ENCODE assay signal across 8 mouse cellular contexts in genomic region chr12:69582216-69582612, GRCm38 (mm10). TPM values are rescaled to one million over a fixed set of nuclear protein-coding genes. Genes with fewer than 3 reads are reported as not detected.
A peak's percentile ranks its signal among the peaks of the same experiment; 100 is the strongest.
DNase-seq lines count a peak whose midpoint lies in the region; ATAC-seq and TF ChIP-seq lines count a peak whose summit lies in the region.

No protein-coding gene starts in this region.

- WGBS in heart, adult 2 months: 26% methylated on average over 9 of the region's 9 CpGs
- 30% methylated on average over 9 of the region's 9 CpGs for WGBS in forebrain, embryonic 14.5 days
- 13% methylated on average over 9 of the region's 9 CpGs for WGBS in liver, embryonic 15.5 days (ENCODE audit: insufficient replicate concordance)

- no peak for DNase-seq in heart, adult 2 months
- DNase-seq in heart, adult 18-20 months: no peak
- no peak for DNase-seq in forebrain, embryonic 14.5 days (ENCODE audit: low spot score)
- no peak for DNase-seq in cerebellum, postnatal 25 days
- DNase-seq in cerebellum, adult 9-11 months: no peak
- no peak for DNase-seq in gastrocnemius, postnatal 10 days

- TF ChIP-seq CTCF in heart, adult 2 months (IDR thresholded peaks at IDR 0.05): no peak

- peak; percentile 2 for ATAC-seq in CD4-positive, CD25-positive, alpha-beta regulatory T cell, adult 4 months
- no peak for ATAC-seq in forebrain, embryonic 14.5 days
- no peak for ATAC-seq in liver, embryonic 15.5 days (ENCODE audit: insufficient read depth)

- no peak for TF ChIP-seq EP300 in heart, adult 2 months (IDR thresholded peaks at IDR 0.05; ENCODE audit: insufficient read depth, low read depth, low read length)

- intact Hi-C loops in heart, adult 2 months (cut with DNase I): loop anchor here (5.0 kb wide), 2 partner anchors 100 to 115 kb away; partner anchors contain the start of gene Sos2

- H3K36me3 ChIP-seq in heart, adult 2 months (ENCODE audit: control insufficient read depth, insufficient read depth, low read length): peaks cover 3% of the 10 kb centered on the region; the same call in 1 of the 2 replicates
- peaks cover 52% of the 10 kb centered on the region for H3K36me3 ChIP-seq in forebrain, embryonic 14.5 days (ENCODE audit: control insufficient read depth, insufficient read depth, low read length)
- H3K36me3 ChIP-seq in liver, embryonic 15.5 days (replicated peaks): peaks cover 43% of the 10 kb centered on the region

- TF ChIP-seq POLR2A in heart, adult 2 months (IDR thresholded peaks at IDR 0.05; ENCODE audit: insufficient read depth, low read depth, low read length): no peak

- H3K4me3 ChIP-seq in heart, adult 2 months: peak overlapping the region; percentile 81
- H3K4me3 ChIP-seq in forebrain, embryonic 14.5 days (ENCODE audit: low read depth, low read length): peak overlapping the region; percentile 79
- H3K4me3 ChIP-seq in liver, embryonic 15.5 days (replicated peaks): peak overlapping the region; percentile 77

- H3K79me2 ChIP-seq in heart, adult 2 months (replicated peaks; ENCODE audit: control insufficient read depth, insufficient read depth, low read length): no peaks in the 10 kb centered on the region

- no peaks in the 10 kb centered on the region for H3K9me3 ChIP-seq in forebrain, embryonic 14.5 days (replicated peaks; ENCODE audit: control insufficient read depth, low read length)
- H3K9me3 ChIP-seq in liver, embryonic 15.5 days (replicated peaks): no peaks in the 10 kb centered on the region

- H3K27ac ChIP-seq in heart, adult 2 months: peak overlapping the region; percentile 64
- peak overlapping the region; percentile 74 for H3K27ac ChIP-seq in forebrain, embryonic 14.5 days (ENCODE audit: low read depth, low read length)
- H3K27ac ChIP-seq in liver, embryonic 15.5 days (replicated peaks): peak overlapping the region; percentile 79; the same call in 1 of the 2 replicates

- H3K4me2 ChIP-seq in forebrain, embryonic 14.5 days (ENCODE audit: low read length): peak overlapping the region; percentile 68
- H3K4me2 ChIP-seq in liver, embryonic 15.5 days: peak overlapping the region; percentile 94

- H3K4me1 ChIP-seq in heart, adult 2 months (ENCODE audit: control insufficient read depth, insufficient read depth, low read length): peaks cover 2% of the 10 kb centered on the region
- peaks cover 7% of the 10 kb centered on the region; the same call in 1 of the 2 replicates for H3K4me1 ChIP-seq in forebrain, embryonic 14.5 days (ENCODE audit: control insufficient read depth, insufficient read depth, low read length)
- peaks cover 35% of the 10 kb centered on the region for H3K4me1 ChIP-seq in liver, embryonic 15.5 days (replicated peaks)

- H3K27me3 ChIP-seq in heart, adult 2 months (ENCODE audit: control insufficient read depth, insufficient read depth, low read length): no peaks in the 10 kb centered on the region
- no peaks in the 10 kb centered on the region for H3K27me3 ChIP-seq in forebrain, embryonic 14.5 days (replicated peaks; ENCODE audit: control insufficient read depth, insufficient read depth, low read length)
- H3K27me3 ChIP-seq in liver, embryonic 15.5 days: no peaks in the 10 kb centered on the region

- H3K9ac ChIP-seq in heart, adult 2 months (ENCODE audit: low read depth, low read length): peak overlapping the region; percentile 87; the same call in 1 of the 2 replicates
- H3K9ac ChIP-seq in forebrain, embryonic 14.5 days (ENCODE audit: low read length): peak overlapping the region; percentile 91
- peak overlapping the region; percentile 81 for H3K9ac ChIP-seq in liver, embryonic 15.5 days

RNA-seq across cellular contexts. Expression of gene Vcpkmt, which starts 0.6 kb away (rescaled TPM):
- 1 to 10 TPM; 3.5 TPM for total RNA-seq in heart, adult 2 months (2021)
- 2.0 TPM in 2 replicates for polyA plus RNA-seq in heart, adult 2 months (2012; rRNA removed)
- total RNA-seq in heart, adult 18-20 months (2021): 1 to 10 TPM; 4.2 to 4.8 TPM
- polyA plus RNA-seq in CD4-positive, CD25-positive, alpha-beta regulatory T cell, adult 4 months (2017; shearing (Covaris generic)): 10 to 100 TPM in 1 of 2 experiments, 1 to 10 TPM in 1; 9.5 to 11.7 TPM
- polyA plus RNA-seq in forebrain, embryonic 14.5 days (2014; fragmentation: Nextera tagmentation; extraction: Ambion mirVana): 24.7 and 27.9 TPM in 2 replicates
- polyA plus RNA-seq in liver, embryonic 15.5 days (2015; fragmentation: Nextera tagmentation; extraction: Ambion mirVana): 11.4 and 12.8 TPM in 2 replicates
- 1 to 10 TPM; 5.1 to 5.5 TPM for total RNA-seq in gastrocnemius, postnatal 10 days (2021)
